8 mouse cellular contexts compared by ENCODE assay signal in the genomic region with DNA sequence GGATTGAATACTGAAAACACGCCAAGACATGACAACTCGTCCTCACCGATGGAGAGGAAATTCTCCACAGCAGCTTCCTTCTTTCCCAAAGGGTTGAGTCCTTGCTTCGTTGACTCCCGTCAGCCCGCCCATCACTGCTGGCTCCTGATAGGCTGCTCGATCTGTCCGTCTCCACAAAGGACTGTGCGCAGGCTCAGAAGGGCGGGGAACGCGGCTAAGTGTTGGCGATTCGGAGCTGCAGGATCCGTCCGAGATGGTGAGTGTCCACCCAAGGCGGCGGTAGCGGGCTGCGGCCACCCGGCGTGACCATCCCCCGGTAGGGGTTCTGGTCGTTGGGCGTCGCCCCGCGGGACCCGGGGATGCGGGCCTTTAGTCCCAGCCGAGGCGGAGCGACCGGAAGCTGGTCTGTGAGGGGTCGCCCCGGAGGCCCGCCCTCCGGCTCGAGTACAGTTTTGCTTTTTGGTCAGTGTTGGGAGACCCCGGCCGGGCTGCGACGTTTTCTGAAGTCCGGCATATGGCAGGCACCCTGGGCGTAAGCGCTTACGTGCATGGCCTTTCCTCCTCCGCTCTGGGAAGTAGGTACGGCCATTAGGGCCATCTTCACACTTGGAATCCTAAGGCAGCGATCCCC. TPM values are rescaled to one million over a fixed set of nuclear protein-coding genes. Genes with fewer than 3 reads are reported as not detected.
DNase-seq lines count a peak whose midpoint lies in the region; ATAC-seq lines count a peak whose summit lies in the region.

Gene Dynlrb1, plus strand, starts transcription at position 172 of the 631 bp plus-strand sequence.

- H3K27ac ChIP-seq in heart, embryonic 14.5 days (replicated peaks in 1 of 2; ENCODE audit: control insufficient read depth in 1 of 2, insufficient read depth in 1 of 2, low read depth in 2 of 2, low read length in 2 of 2) = peak within 1 kb of the TSS; percentile 81 to 88
- peak within 1 kb of the TSS; percentile 78 for H3K27ac ChIP-seq in liver, embryonic 13.5 days
- H3K27ac ChIP-seq in stomach, embryonic 16.5 days (ENCODE audit: low read length) = peak within 1 kb of the TSS; percentile 82

- peak within 1 kb of the TSS; percentile 80 for H3K4me2 ChIP-seq in heart, embryonic 14.5 days (ENCODE audit: low read length)
- H3K4me2 ChIP-seq in liver, embryonic 13.5 days = peak within 1 kb of the TSS; percentile 82
- H3K4me2 ChIP-seq in stomach, embryonic 16.5 days (ENCODE audit: low read depth, low read length) = peak within 1 kb of the TSS; percentile 73

- H3K27me3 ChIP-seq in heart, embryonic 14.5 days (ENCODE audit: control insufficient read depth, insufficient read depth, low read length) = no peaks in the 10 kb centered on the region
- H3K27me3 ChIP-seq in liver, embryonic 13.5 days = no peaks in the 10 kb centered on the region
- no peaks in the 10 kb centered on the region for H3K27me3 ChIP-seq in stomach, embryonic 16.5 days (ENCODE audit: control insufficient read depth, insufficient read depth, low read length)

- peak; percentile 96 for DNase-seq in c-Kit-negative CD71-positive TER-119-positive erythroid progenitor cells, embryonic 14.5 days (ENCODE audit: low read depth, low spot score)
- peak; percentile 97 for DNase-seq in fibroblast of lung, adult 2 months (ENCODE audit: low read depth)
- peak; percentile 99 for DNase-seq in kidney, postnatal 14 days
- peak; percentile 92 for DNase-seq in liver, embryonic 13.5 days
- DNase-seq in neural tube, embryonic 10.5 days (ENCODE audit: extremely low spot score, low spot score) = peak; percentile 98

- ATAC-seq in CD4-positive, CD25-positive, alpha-beta regulatory T cell, adult 4 months = peak; percentile 98
- peak; percentile 97 for ATAC-seq in heart, embryonic 14.5 days (ENCODE audit: insufficient number of reproducible peaks, insufficient read depth, low FRiP score, low read depth)
- peak; percentile 100 for ATAC-seq in liver, embryonic 13.5 days (ENCODE audit: low read depth)
- peak; percentile 99 for ATAC-seq in stomach, embryonic 16.5 days (ENCODE audit: insufficient read depth, low FRiP score)

- no peaks in the 10 kb centered on the region for H3K9me3 ChIP-seq in heart, embryonic 14.5 days (ENCODE audit: control insufficient read depth, low read length)
- H3K9me3 ChIP-seq in liver, embryonic 13.5 days (replicated peaks) = no peaks in the 10 kb centered on the region
- no peaks in the 10 kb centered on the region for H3K9me3 ChIP-seq in stomach, embryonic 16.5 days (replicated peaks; ENCODE audit: control insufficient read depth, low read length)

- under 1% methylated on average over 50 of the region's 50 CpGs for WGBS in heart, embryonic 14.5 days
- WGBS in liver, embryonic 13.5 days (ENCODE audit: insufficient replicate concordance) = under 1% methylated on average over 50 of the region's 50 CpGs
- WGBS in stomach, embryonic 16.5 days = under 1% methylated on average over 50 of the region's 50 CpGs

- H3K9ac ChIP-seq in heart, embryonic 14.5 days (ENCODE audit: low read length) = peak within 1 kb of the TSS; percentile 85
- peak within 1 kb of the TSS; percentile 91 for H3K9ac ChIP-seq in liver, embryonic 13.5 days
- H3K9ac ChIP-seq in stomach, embryonic 16.5 days (ENCODE audit: low read length) = peak within 1 kb of the TSS; percentile 86

- peak within 1 kb of the TSS; percentile 78 to 83 for H3K4me3 ChIP-seq in heart, embryonic 14.5 days (ENCODE audit: control insufficient read depth in 1 of 2, insufficient read depth in 1 of 2, low read depth in 1 of 2, low read length in 2 of 2)
- H3K4me3 ChIP-seq in liver, embryonic 13.5 days (replicated peaks) = peak within 1 kb of the TSS; percentile 89
- H3K4me3 ChIP-seq in stomach, embryonic 16.5 days (replicated peaks; ENCODE audit: low read length) = peak within 1 kb of the TSS; percentile 83

- H3K4me1 ChIP-seq in heart, embryonic 14.5 days (ENCODE audit: control insufficient read depth in 2 of 2, insufficient read depth in 2 of 2, low read length in 2 of 2) = peaks cover 6 to 15% of the 10 kb centered on the region in 2 experiments
- peaks cover 39% of the 10 kb centered on the region for H3K4me1 ChIP-seq in liver, embryonic 13.5 days (replicated peaks)
- H3K4me1 ChIP-seq in stomach, embryonic 16.5 days (ENCODE audit: control insufficient read depth, insufficient read depth, low read length) = peaks cover 14% of the 10 kb centered on the region

- H3K36me3 ChIP-seq in heart, embryonic 14.5 days (ENCODE audit: control insufficient read depth, insufficient read depth, low read length) = 0 out of 2 replicates have a peak, but pooled peaks cover 3% of the 10 kb centered on the region
- no peaks in the 10 kb centered on the region for H3K36me3 ChIP-seq in liver, embryonic 13.5 days
- no peaks in the 10 kb centered on the region for H3K36me3 ChIP-seq in stomach, embryonic 16.5 days (ENCODE audit: control insufficient read depth, insufficient read depth, low read length)

RNA-seq across cellular contexts. Expression of gene Dynlrb1, which starts in this region (rescaled TPM):
- polyA plus RNA-seq in CD4-positive, CD25-positive, alpha-beta regulatory T cell, adult 4 months (2017; shearing (Covaris generic)) = 100 to 1,000 TPM; 259 to 281 TPM
- 491 and 511 TPM in 2 replicates for polyA plus RNA-seq in heart, embryonic 14.5 days (2014; fragmentation: Nextera tagmentation; extraction: Ambion mirVana)
- 147 and 150 TPM in 2 replicates for polyA plus RNA-seq in liver, embryonic 13.5 days (2015; fragmentation: Nextera tagmentation; extraction: Ambion mirVana)
- 341 and 379 TPM in 2 replicates for polyA plus RNA-seq in stomach, embryonic 16.5 days (2015; fragmentation: Nextera tagmentation; extraction: Ambion mirVana)

Comparison
In these comparisons a context has a peak if more than half of its experiments do, and no peak if none do; other contexts are left out.
1. Peak in every context shown above with its lines: DNase-seq, ATAC-seq, H3K4me3 ChIP-seq and H3K27ac ChIP-seq.